Mouse (Mus musculus) gastrocnemius, postnatal 36 days (tissue): ENCODE measurements around the gene Rbpjl. TPM values are rescaled to one million over a fixed set of nuclear protein-coding genes. Genes with fewer than 3 reads are reported as not detected.

Source experiments
- DNase-seq, 2 experiments: peaks; one replicate each; pipeline ENCODE4 v3.0.0; 2022
- intact Hi-C: fragments of 180-260 bp; cut with DNase I; formaldehyde crosslinking; loops from one replicate; pipeline ENCODE4 v1.15.1; 2025
- total RNA-seq, 2 experiments: library from RNA; stranded (reverse); gene quantifications; 2 replicates each; pipeline ENCODE4 v1.2.3; 2021

The Rbpjl gene
- total RNA-seq, 2 experiments from 2014 or later, result not detected

DNA sequence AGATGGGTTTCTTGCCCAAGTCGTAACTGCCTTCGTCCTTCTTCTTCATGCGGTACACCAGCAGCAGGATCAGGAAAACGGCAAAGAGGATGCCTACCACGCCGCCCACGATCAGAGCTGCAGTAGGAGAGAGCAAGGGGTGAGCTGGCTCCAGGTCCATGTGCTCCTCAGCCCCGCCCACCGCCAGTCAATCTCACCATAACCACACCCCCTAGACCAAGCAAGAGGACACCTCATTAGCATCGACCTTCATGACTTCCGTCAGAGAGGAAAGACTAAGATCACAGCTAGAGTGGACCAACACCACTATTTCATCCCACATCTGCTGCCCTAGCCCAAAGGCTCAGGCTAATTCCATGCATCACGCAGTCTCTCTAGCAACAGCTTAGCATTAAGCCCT is 23.2 kb downstream of the Rbpjl start:
- intact Hi-C loops, result no loop called here
- no peak for DNase-seq

DNA sequence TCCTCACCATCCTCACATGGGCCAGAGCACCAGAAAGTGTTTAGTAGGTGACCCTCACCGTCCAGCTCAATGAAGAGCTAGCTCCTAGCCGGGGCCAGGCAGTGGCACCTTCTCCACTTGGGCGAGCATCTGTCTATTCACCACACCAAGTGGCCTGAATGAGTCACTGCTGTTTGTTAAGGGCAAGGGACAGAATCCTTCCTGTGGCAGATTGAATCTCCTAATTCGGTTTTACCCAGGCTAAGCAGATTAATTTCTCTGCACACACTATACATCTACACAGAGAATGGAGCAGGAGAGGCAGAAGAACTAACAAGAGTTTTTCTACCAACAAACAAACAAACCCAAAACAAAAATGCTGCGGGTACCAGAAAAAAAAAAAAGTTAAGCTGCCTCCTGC is 24.0 kb downstream of the Rbpjl start:
- intact Hi-C loops, result no loop called here
- no peak for DNase-seq

DNA sequence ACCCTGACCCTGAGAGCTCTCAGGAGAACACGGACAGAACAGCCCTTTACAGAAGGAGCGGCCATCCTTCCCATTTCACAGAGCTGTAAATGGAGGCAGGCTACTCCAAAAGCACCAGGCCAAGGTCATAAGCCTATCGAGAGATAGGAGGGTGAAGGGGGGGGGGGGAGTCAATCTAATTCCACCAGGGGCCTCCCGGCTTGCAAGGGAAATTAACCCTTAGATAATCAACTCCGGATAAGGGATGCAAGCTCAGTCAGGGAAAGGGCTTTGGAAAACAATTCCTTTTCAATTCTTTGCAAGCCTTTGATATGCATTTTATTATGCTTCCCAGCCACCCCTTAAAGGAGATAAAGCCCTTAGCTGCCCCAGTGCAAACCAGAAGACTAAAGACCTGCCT is 25.5 kb downstream of the Rbpjl start:
- intact Hi-C loops, result no loop called here
- no peak for DNase-seq

DNA sequence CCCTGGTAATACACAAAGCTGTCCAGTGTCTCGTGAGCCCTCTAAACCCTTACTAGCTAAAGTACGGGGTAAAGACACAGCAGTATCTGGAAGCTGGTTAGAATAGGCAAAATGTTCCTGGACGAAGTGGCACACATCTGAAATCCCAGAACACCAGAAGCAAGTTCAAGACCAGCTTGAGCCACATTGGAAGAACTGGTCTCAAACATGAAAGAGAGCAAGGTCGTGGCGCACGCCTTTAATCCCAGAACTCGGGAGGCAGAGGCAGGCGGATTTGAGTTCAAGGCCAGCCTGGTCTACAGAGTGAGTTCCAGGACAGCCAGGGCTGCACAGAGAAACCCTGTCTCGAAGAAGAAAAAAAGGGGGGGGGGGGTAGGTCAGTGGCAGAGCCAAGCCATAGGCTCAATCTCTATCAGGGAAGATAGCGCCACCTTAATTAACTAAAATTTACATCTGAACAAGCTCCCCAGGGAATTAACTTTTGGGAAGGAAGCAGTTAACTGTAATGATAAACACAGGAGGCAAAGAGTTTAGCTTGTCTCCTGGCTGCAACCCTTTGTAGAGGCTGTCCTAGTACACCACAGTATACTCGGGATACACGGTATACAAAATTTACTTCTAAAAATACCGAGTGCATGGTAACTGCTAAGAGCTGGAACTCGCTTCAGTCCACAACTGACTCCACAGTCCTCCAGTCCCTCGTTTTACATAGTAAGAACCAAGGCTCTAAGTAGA is 27.1 kb downstream of the Rbpjl start:
- intact Hi-C loops, result no loop called here
- no peak for DNase-seq

DNA sequence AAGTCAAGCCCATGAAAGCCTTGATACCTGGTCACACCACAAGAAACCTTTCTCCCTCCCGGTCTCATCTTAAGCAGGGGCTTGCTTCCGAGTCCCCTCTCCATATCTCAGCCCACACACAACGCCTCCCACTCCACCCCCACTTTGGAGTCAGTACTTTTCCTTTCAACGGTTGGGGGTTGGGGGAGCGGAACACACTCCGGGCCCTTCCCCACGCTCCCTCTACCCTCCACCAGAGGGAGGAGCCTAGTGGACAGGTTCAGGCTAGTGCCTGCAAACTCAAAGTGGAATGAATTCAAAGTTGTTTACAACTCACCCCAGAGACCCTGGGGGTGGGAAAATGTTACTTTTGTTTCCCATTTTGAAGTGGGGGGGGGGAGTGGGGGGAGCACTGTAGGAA is 27.8 kb downstream of the Rbpjl start:
- intact Hi-C loops, result no loop called here
- no peak for DNase-seq

DNA sequence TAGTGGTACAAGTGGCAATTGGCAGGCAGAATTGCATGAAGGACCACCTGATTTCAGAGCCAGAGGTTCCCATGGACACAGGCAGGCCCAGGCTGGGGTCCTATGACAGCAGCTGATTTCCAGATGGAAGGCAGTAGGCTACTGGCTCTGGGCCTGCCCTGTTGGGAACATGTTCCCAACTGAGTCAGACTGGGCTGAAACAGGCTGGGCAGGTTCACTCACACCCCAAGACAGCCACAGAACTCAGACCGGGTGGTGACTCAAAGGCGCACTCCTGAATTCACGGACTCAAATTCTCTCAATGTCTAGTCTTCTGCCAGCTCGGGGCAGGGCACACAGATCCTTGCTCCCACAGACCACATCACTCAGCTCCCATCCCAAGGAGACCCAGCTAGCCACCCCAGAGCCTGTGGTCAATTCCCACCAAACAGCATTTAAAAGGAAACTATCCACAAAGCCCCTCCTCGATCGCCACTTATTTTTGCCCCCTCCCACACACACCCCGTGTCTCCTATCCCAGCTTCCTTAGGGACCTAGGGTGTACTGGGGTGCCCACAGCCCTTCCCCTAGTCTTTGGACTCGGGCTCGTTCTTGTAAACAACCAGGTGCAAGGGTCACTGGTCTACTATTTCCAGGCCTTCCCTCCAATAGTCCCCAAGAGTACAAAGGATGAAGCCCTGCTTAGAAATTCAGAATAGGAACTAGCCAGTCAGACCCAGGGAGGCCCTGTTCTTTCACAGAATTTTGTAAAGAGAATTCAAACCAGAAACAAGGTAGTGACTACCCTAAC is 28.9 kb downstream of the Rbpjl start:
- DNase-seq, result no peak
- intact Hi-C loops, result no loop called here

DNA sequence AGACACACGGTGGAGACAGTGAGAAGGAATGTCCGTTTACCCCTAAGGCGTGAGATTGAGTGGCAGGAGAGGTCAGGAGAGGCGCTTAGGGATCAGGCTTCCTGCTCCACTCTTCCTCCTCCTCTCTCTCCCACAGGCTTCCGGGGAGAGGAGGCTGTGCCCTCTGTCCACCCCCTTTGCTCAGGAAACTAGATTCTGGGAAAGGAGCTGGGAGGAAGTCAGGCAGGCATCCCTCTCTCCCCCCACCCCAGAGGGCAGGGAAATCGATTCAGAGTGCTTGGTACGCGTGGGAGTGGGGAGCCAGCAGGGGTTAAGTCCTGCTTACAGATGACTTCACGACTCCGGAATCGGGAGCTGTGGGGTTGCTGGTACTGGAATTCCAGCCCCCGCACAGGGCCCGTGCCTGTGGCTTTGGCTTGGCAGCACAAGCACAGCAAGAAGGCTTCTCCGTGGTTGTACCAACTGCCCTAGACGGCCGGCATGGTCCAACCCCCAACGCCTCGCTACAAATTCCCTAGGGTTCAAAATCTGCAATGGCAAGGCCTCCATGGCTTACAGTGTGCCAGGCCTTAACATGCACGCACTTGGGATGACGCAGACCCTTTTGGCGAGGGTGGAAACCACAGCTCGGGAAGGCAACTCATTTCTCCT is 29.7 kb downstream of the Rbpjl start:
- intact Hi-C loops, result no loop called here
- DNase-seq, result peak in 1 of 2 experiments; percentile 30

DNA sequence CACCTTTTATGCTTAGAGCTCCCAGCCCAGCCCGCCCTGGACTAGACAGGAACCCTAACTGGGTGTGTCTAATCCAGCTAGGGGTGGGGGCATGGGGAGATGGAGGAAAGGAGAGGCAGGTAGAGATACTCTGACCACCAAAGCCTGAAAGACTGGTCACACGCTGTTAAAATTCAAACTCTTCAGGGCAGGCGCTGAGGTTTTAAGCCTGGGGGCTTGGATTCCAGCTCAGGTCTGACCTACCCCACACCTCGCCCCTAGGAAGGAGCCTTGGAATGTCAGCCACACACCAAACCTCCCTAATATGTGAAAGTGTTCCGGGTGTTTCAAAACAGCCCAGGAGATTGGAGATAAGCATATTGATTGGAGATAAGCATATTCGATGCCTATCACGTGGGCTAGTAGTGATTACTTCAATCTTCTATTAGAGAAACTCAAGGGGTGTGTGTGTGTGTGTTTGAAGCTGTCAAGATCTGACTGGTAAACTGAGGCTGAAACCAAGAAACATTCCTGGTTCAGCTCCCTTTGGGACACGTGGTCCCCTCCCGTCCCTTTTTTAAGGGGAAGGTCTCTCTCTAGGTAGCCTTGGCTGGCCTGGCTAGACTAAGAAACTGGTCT is 30.4 kb downstream of the Rbpjl start:
- DNase-seq, result no peak
- intact Hi-C loops, result no loop called here

DNA sequence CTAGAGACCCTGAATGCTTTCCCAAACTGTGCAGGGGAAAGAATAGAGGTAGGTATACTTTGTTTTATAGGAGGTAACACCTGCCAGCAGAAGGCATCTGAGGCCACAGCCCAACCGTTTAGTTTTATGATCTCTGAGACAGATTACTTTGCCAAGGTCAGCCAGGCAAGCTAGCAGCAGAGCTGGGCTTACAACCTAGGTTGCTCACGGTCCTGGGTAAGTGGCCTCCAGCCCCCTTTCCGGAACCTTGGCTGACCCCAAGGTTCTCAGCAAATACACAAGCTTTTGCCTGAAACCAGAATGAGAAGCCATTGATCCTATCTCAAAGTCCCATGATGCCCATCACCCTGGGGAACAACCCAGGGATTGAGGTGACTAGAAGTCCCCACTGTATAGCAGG is 31.7 kb downstream of the Rbpjl start:
- intact Hi-C loops, result no loop called here
- no peak for DNase-seq

DNA sequence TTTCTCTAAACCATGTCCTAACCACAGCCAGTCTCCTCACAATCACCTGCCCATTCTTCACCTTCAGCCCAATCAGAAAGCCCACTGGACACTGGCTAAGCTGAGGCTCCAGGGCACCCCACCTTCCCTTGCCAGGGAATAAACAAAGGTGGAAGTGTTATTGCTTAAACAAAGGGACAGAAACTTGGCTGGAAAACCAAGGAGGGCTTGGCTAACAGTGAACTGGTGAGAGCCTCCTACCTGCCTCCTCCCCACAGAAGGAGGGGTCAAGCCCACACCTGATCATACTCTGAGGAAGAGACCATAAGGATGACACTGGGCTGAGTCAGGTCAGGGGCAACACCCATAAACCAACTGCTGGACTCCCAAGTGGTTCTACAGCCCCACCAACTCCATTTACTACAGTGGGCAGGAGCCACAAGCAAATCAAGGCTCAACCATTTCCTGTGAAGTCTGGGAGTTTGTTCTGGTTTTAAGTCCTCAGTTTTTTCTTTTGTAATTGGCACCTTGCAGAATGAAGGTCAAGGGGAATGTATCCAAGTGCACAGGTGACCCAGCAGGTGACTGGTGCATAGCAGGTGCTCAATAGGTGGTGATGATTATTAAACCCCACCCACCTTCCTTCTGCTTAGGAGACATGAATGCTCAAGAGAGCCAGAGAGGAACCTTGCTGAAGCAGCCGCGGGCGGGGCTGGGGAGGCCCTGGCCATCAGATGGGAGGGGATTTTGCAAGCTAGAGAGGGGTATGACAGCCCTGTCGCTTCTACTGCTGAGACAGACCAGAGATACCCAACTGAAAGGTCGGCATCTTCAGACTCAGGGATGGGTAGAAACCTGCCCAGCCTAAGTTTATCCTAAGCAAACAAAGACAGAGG is 32.5 kb downstream of the Rbpjl start:
- no peak for DNase-seq
- intact Hi-C loops, result no loop called here

DNA sequence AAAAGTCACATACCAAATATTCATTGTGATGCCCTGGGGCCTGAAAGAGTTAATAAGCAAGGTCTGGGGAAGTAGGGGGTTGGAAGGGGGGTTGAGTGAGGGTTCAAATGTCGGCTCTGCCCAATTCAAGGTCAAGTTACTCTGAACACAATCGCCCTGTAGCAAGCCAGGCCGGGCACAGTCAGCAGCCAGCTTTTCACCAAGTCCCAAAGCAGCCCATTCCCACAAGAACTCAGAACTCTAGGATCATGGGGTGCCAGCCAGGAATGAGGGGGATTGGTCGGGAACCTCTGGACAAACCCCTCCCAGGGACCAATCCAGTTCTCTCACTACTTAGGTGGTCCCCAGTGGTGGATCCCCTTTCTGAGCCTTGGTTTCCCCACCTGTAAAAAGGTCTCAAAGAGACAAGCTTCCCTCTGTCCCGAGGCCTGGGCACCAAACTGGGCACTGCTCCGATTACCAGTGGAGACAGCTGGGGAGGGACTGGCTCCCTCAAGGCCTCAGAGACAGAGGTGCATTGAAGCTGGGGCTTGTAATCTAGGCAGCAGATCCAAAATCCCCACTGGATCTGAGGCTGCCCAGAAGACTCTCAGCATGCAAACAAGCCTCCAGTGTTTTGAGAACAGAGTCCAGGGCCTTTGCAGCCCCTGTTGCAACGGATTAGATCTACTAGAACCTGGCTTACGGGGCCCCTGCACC is 33.4 kb downstream of the Rbpjl start:
- intact Hi-C loops, result no loop called here
- DNase-seq, result no peak

DNA sequence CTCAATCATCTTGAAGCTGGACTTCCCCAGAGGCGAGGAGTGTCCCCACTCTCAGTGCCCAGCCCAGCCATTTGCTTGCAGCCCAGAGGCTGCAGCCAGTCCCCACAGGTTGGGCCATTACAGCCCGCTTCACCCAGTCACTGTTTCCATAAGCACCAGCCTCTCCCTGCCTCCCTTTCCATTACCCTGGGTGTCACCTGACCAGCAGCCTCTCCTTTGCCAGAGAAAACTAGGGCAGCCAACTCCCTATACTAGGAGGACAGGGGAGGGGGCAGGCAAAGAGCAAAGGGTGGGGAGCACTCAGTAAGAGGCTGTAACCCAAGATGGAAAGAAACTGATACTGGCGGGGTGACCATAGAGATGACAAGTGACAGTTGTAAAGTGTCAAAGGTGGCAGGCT is 34.0 kb downstream of the Rbpjl start:
- intact Hi-C loops, result no loop called here
- DNase-seq, result peak in 1 of 2 experiments; percentile 44

DNA sequence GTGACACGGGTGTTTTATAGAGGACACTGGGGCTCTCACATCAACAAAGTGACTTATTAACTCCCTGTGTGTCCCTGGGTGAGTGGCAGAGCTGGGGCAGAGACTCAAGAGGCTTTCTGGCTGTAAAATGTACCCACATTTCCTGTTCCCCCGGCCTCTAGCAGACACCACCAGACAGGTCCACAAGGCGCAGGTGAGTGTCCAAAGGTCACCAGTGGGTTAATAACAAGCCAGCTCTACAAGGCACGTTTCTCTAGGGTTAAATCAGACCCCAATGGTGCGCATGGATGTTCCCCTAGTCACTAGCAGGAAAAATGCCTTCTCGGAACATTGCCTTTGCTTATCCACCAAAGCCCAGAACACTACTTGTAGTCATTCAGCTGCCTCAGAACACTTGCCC is 34.8 kb downstream of the Rbpjl start:
- DNase-seq, result no peak
- intact Hi-C loops, result no loop called here

DNA sequence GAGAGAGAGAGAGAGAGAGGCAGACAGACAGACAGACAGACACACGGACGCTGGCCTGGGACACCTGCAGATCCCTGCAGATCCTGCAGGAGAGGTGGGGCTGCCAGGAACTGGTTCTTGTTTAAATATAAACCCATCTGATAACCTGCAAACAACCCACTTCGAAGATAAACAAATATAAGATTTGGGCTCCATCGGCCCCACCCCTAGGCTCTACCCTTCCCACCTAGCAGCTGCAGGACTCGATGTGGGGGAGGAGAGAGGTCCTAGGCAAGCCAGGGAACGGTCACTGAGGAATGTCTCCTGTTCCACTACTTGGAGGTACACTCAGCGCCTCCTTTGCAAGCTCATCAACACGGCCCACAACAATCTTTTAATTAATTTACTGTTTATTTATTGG is 35.3 kb downstream of the Rbpjl start:
- intact Hi-C loops, result no loop called here

DNA sequence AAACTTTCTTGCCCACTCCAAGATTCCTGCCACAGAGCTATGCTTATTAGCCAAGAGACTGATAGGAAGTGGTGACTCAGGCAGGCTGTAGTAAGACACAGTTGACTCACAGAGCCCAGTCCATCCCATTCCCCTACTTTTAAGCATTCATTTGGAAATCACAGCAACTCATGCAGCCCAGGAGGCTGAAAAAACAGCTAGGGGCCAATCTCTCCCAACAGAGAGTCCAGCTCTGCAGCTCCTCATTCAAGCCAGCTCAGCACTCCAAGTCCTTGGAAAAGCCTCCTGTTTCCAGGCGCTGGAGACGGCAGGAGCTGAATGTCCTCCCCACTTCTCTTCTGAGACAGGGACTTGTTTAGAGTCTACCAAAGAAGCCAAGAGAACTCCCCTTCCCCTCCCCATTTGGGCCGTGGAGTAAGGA is 36.1 kb downstream of the Rbpjl start:
- no peak for DNase-seq
- intact Hi-C loops, result no loop called here

More for the DNA sequence above, 35.3 kb downstream of the Rbpjl start:
- DNase-seq, result no peak

DNA sequence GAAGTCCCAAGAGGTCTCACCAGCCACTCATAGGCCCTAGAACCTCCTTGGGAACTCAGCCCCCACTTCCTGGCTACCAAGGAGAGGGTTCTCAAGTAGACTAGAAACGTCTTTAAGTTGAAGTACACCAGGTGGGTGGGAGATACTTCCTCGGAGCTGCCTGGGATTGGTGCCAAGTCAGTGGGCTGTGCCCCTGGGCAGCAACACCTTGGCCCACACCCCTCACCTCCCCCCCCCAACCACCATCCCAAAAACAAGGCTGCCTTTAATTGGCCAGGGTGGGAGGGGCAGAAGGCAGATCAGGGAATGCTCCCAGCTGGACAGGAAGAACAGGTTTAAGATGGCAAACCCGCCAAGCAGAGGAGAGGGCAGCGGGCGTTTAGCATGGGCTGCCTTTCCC is 37.4 kb downstream of the Rbpjl start:
- intact Hi-C loops, result no loop called here
- no peak for DNase-seq

DNA sequence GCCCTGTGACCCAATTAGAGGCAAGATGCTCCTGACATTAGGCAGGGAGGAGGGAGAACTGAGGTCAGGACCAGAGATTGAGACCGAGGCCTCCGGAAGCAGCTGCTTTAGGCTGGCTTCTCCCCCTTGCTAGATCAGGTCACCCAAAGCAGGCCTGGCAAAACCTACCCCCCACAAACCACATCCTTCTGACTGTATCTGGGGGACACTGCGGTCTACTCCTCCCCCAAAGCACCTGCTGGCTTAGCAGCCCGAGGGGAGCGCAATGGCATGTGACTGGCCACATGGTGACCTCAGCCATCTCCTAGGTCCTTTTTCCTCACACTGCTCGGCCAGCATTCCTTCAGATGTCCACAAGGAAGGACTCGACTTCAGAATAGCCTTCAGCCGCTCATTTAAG is 38.2 kb downstream of the Rbpjl start:
- intact Hi-C loops, result no loop called here
- DNase-seq, result peak in 1 of 2 experiments; percentile 25

DNA sequence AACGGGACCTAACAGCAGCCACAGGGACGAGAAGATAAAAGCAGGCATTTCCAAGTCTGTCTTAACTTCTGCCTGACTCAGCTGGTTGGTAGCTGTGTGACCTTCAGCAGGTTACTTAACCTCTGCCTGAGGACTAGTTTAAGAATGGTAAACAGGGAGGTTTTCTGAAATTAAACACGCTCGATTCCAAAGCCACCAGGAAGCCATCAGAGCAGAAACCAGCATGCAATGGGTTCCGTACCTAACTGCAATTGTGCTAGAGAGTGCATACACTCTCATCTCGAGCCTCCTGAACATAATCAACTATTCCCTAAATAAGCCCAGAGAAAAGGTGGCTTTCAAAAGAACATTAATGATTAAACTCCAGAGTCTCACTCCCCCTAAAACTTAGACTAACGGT is 38.8 kb downstream of the Rbpjl start:
- intact Hi-C loops, result no loop called here
- DNase-seq, result no peak

DNA sequence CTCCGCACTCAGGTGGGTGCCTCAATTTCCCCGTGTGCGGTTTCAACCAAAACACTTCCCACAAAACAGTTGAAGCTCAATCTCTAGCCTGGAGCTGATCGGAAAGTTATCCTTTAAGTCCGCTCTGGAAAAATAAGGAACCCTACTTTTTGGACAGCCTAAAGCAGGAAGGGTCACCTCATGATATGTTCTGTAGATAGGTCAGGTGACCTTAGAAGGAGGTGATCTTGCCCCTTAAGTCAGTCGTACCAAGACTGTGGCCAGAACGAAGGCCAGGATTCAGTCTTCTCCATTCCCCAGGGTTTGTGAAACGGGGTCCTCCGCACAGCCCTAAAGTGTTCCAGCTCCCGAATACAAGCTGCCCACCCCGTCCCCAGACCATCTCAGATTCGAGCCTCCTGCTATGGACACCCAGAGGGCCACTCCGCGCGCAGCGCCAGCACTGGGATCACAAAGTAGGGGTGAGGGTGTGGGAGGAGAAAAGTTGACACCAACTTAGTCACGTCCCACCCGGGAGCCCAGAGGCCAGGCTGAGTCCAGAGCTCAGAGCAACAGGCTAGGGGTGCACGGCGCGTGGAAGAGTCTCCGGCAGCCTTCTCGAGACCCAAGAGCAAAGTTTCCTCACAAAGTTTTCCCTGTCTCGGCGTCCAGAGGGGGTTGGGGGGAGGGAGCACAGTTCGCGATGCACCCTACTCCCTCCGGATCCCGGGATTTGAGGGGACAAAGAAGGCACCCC is 39.5 kb downstream of the Rbpjl start:
- intact Hi-C loops, result no loop called here
- peak; percentile 43 to 62 for DNase-seq
